Comparison of ENCODE assay signal across 8 mouse cellular contexts in genomic region chr10:13868371-13869321, GRCm38 (mm10). TPM values are rescaled to one million over a fixed set of nuclear protein-coding genes. Genes with fewer than 3 reads are reported as not detected.
DNase-seq lines count a peak whose midpoint lies in the region; ATAC-seq lines count a peak whose summit lies in the region.

Aig1 (minus strand) TSS chr10:13868980.

- ATAC-seq in forebrain, embryonic 15.5 days (replicated peaks): peak; percentile 96
- ATAC-seq in liver, embryonic 16.5 days (ENCODE audit: low read depth): peak; percentile 97
- ATAC-seq in neural tube, embryonic 12.5 days (ENCODE audit: low FRiP score, low read depth): peak; percentile 95
- ATAC-seq in stomach, embryonic 16.5 days (ENCODE audit: insufficient read depth, low FRiP score): peak; percentile 91

- H3K4me1 ChIP-seq in forebrain, embryonic 15.5 days: peaks cover 15% of the 10 kb centered on the region
- H3K4me1 ChIP-seq in liver, embryonic 16.5 days (ENCODE audit: control insufficient read depth, low read depth, low read length): peaks cover 17% of the 10 kb centered on the region
- H3K4me1 ChIP-seq in neural tube, embryonic 12.5 days: peaks cover 5% of the 10 kb centered on the region; the same call in 1 of the 2 replicates
- peaks cover 9% of the 10 kb centered on the region; the same call in 1 of the 2 replicates for H3K4me1 ChIP-seq in stomach, embryonic 16.5 days (ENCODE audit: control insufficient read depth, insufficient read depth, low read length)

- no peaks in the 10 kb centered on the region for H3K36me3 ChIP-seq in forebrain, embryonic 15.5 days
- H3K36me3 ChIP-seq in liver, embryonic 16.5 days (ENCODE audit: control insufficient read depth, insufficient read depth): no peaks in the 10 kb centered on the region
- no peaks in the 10 kb centered on the region for H3K36me3 ChIP-seq in neural tube, embryonic 12.5 days
- H3K36me3 ChIP-seq in stomach, embryonic 16.5 days (ENCODE audit: control insufficient read depth, insufficient read depth, low read length): no peaks in the 10 kb centered on the region

- WGBS in forebrain, embryonic 15.5 days: 2% methylated on average over 66 of the region's 77 CpGs
- 3% methylated on average over 56 of the region's 77 CpGs for WGBS in liver, embryonic 16.5 days (ENCODE audit: insufficient replicate concordance)
- 3% methylated on average over 65 of the region's 77 CpGs for WGBS in neural tube, embryonic 12.5 days
- 1% methylated on average over 73 of the region's 77 CpGs for WGBS in stomach, embryonic 16.5 days

- H3K4me2 ChIP-seq in forebrain, embryonic 15.5 days (replicated peaks): peak within 1 kb of the TSS; percentile 83
- peak within 1 kb of the TSS; percentile 83 for H3K4me2 ChIP-seq in liver, embryonic 16.5 days (ENCODE audit: low read depth, low read length)
- H3K4me2 ChIP-seq in neural tube, embryonic 12.5 days (replicated peaks): peak within 1 kb of the TSS; percentile 83
- peak within 1 kb of the TSS; percentile 87 for H3K4me2 ChIP-seq in stomach, embryonic 16.5 days (ENCODE audit: low read depth, low read length)

- H3K27me3 ChIP-seq in forebrain, embryonic 15.5 days: no peaks in the 10 kb centered on the region
- H3K27me3 ChIP-seq in liver, embryonic 16.5 days (ENCODE audit: control insufficient read depth, insufficient read depth, low read depth, low read length): no peaks in the 10 kb centered on the region
- no peaks in the 10 kb centered on the region for H3K27me3 ChIP-seq in neural tube, embryonic 12.5 days (replicated peaks)
- H3K27me3 ChIP-seq in stomach, embryonic 16.5 days (ENCODE audit: control insufficient read depth, insufficient read depth, low read length): no peaks in the 10 kb centered on the region

- intact Hi-C loops in heart, postnatal 25 days (cut with DNase I): loop anchor here (5.0 to 10.0 kb wide), 2 partner anchors 99 to 304 kb away; partner anchors contain the start of gene Hivep2

- peak within 1 kb of the TSS; percentile 65 for H3K27ac ChIP-seq in forebrain, embryonic 15.5 days (replicated peaks)
- H3K27ac ChIP-seq in liver, embryonic 16.5 days (ENCODE audit: low read length): peak within 1 kb of the TSS; percentile 53
- peak within 1 kb of the TSS; percentile 26; the same call in 1 of the 2 replicates for H3K27ac ChIP-seq in neural tube, embryonic 12.5 days
- H3K27ac ChIP-seq in stomach, embryonic 16.5 days (ENCODE audit: low read length): peak within 1 kb of the TSS; percentile 75

- no peaks in the 10 kb centered on the region for H3K9me3 ChIP-seq in forebrain, embryonic 15.5 days
- H3K9me3 ChIP-seq in liver, embryonic 16.5 days (replicated peaks; ENCODE audit: control insufficient read depth, low read length): no peaks in the 10 kb centered on the region
- H3K9me3 ChIP-seq in neural tube, embryonic 12.5 days: no peaks in the 10 kb centered on the region
- peaks cover 5% of the 10 kb centered on the region; the same call in 1 of the 2 replicates for H3K9me3 ChIP-seq in stomach, embryonic 16.5 days (replicated peaks; ENCODE audit: control insufficient read depth, low read length)

- H3K9ac ChIP-seq in forebrain, embryonic 15.5 days (replicated peaks): peak within 1 kb of the TSS; percentile 84
- peak within 1 kb of the TSS; percentile 71 for H3K9ac ChIP-seq in liver, embryonic 16.5 days (ENCODE audit: low read depth, low read length)
- peak within 1 kb of the TSS; percentile 82 for H3K9ac ChIP-seq in neural tube, embryonic 12.5 days
- H3K9ac ChIP-seq in stomach, embryonic 16.5 days (ENCODE audit: low read length): peak within 1 kb of the TSS; percentile 82

- peak within 1 kb of the TSS; percentile 88 for H3K4me3 ChIP-seq in forebrain, embryonic 15.5 days
- peak within 1 kb of the TSS; percentile 74 for H3K4me3 ChIP-seq in liver, embryonic 16.5 days (ENCODE audit: low read depth, low read length)
- H3K4me3 ChIP-seq in neural tube, embryonic 12.5 days: peak within 1 kb of the TSS; percentile 76
- peak within 1 kb of the TSS; percentile 72 for H3K4me3 ChIP-seq in stomach, embryonic 16.5 days (replicated peaks; ENCODE audit: low read length)

- peak; percentile 58 to 59 for DNase-seq in CD8-positive naive resting alpha-beta T cell, adult 2 months (ENCODE audit: low read depth in 2 of 2, low spot score in 2 of 2)
- DNase-seq in cerebellum, adult 11 months: peak; percentile 82
- DNase-seq in heart, postnatal 25 days (ENCODE audit: low spot score): peak; percentile 61
- DNase-seq in layer of hippocampus, adult 11-12 months (ENCODE audit: low spot score): peak; percentile 72

RNA-seq across cellular contexts. Expression of gene Aig1, which starts in this region (rescaled TPM):
- polyA plus RNA-seq in forebrain, embryonic 15.5 days (2015; fragmentation: Nextera tagmentation; extraction: Ambion mirVana): 60.3 and 71.5 TPM in 2 replicates
- 10 to 100 TPM; 56.0 to 57.4 TPM for total RNA-seq in heart, postnatal 25 days (2021)
- polyA plus RNA-seq in liver, embryonic 16.5 days (2015; fragmentation: Nextera tagmentation; extraction: Ambion mirVana): 14.1 and 18.0 TPM in 2 replicates
- 46.1 and 48.8 TPM in 2 replicates for polyA plus RNA-seq in neural tube, embryonic 12.5 days (2016; fragmentation: Nextera tagmentation; extraction: Ambion mirVana)
- polyA plus RNA-seq in stomach, embryonic 16.5 days (2015; fragmentation: Nextera tagmentation; extraction: Ambion mirVana): 39.4 and 42.1 TPM in 2 replicates

Comparison
In these comparisons a context has a peak if more than half of its experiments do, and no peak if none do; other contexts are left out.
1. Peak in every context shown above with its lines: DNase-seq, ATAC-seq, H3K4me3 ChIP-seq and H3K27ac ChIP-seq.